Mouse (Mus musculus) megakaryocyte, embryonic 14.5 days (primary cell): ENCODE data around the gene Irs2.

ENCODE experiments used
- FLI1 ChIP-seq: IDR thresholded peaks from 2 replicates; pipeline ENCODE4 v1.6.1; 2012; ENCODE audit warnings: low read length, inconsistent platforms, mixed read lengths
- GATA1 ChIP-seq: IDR thresholded peaks from 3 replicates; pipeline ENCODE4 v1.6.1; 2012; ENCODE audit warnings: mixed read lengths, low read length, inconsistent platforms, borderline replicate concordance

DNA sequence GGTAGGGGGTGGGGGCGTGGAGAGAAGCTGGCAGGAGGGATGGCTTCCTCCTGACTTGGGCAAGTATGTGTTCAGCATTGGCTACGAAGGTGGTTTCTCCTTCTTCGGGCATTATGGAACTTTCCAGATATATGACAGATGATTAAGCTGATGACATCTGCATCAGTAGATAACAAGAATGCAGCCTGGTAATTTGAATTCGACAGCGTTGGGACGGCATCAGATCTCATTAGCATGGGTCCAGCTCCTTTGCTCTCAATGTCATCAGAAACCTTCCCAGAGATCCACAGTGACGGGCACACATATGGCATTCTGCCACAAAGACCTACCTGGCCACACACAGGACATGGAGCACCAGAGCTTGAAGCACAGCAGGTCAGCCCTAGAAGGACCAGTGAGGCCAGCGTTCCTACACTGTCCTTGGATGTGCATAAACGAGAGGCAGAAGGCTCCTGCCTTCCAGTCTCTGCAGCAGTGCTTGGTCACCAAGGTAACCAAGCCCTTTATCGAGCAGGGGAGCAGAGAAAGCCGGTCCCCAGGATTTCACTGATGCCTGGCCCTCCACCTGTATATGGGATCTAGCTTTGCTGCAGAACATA, 29.0 kb downstream of the Irs2 start:
- TF ChIP-seq GATA1 (no peak), FLI1 (no peak)
